Mouse (Mus musculus): ENCODE measurements around the gene Gprin1.

Gene Gprin1

DNA sequence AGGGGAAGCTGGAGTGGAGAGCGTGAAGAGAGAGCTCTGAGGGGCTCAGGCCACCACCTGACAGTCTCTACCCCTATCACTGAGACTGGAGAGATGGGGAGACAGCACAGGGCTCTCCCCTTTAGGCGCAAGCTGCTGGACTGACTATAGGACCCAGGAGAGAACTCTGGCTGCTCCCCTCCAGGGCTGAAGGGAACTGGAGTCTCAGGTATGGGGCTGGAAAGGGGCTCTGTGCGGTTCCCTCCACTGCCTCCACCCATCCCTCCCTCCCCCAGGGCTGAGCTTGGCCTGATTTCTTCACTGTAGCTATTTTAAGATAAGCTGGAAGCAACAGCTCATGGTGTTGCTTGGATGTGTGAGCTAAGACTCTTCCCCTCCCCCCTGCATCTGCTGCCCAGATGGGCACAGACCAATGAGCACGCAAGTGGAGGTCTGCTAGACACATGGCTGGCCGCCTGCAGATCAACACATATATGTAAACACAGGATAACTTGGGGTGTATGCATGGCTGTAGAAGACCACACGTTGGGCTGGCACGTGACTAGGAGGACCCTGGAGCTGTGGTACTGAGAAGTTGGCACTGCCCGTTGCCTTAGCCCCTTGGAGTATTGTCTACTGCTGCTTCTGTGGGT lies 10.6 kb upstream of the Gprin1 start:
- in situ Hi-C loops (cut with MboI) = no loop called here

DNA sequence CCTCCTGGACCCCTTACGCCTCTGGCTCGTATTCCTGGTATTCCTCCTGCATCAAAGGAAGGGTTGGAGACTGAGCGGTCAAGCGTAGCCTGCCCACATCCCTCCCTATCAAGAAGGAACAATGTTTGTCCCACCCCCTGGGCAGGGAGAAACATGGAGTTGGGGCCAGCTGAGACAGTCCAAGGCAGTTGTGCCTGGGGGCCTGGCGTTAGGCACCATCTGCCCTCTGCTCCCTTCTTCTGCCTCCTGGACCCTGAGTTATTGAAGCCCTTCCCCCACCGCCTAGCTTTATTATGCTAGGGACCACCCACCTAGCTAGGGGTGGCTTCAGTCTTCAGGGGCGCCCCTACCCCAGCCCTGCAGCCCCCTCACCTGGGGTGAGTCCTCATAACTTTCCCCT lies 9.8 kb upstream of the Gprin1 start:
- in situ Hi-C loops (cut with MboI) = no loop called here

DNA sequence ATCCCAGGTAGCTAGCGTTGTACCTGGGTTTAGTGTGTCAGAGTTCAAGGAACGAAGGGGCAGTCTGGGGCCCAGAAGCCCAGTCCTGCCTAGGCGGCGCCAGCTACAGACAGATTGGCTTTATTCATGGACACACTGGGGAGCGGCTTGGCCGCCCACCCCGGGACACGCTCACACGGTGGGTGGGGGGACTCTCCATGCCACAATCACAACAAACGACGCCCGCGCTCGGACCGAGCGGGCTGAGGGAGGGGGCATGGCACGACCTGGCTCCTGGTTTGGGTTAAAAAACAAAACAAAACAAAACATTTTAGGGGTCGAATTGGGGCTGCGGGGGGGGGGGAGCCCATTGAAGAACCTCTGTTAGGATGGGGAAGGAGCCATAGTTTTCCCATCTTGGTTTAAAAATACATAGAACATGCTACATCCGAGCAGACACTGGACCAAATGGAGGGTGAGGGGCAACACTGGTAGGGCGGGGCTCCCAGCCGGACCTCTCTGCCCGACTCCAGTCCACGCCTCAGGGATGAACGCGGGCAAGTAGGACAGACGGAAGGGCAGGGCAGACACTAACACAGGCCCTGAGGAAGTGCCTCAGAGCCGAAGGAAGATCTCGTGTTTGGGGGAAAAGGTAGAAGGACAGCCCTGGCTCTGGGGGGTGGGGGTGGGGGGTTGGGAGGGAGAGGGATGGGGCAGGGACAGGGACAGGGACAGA lies 9.2 kb upstream of the Gprin1 start:
- in situ Hi-C loops (cut with MboI) = no loop called here

DNA sequence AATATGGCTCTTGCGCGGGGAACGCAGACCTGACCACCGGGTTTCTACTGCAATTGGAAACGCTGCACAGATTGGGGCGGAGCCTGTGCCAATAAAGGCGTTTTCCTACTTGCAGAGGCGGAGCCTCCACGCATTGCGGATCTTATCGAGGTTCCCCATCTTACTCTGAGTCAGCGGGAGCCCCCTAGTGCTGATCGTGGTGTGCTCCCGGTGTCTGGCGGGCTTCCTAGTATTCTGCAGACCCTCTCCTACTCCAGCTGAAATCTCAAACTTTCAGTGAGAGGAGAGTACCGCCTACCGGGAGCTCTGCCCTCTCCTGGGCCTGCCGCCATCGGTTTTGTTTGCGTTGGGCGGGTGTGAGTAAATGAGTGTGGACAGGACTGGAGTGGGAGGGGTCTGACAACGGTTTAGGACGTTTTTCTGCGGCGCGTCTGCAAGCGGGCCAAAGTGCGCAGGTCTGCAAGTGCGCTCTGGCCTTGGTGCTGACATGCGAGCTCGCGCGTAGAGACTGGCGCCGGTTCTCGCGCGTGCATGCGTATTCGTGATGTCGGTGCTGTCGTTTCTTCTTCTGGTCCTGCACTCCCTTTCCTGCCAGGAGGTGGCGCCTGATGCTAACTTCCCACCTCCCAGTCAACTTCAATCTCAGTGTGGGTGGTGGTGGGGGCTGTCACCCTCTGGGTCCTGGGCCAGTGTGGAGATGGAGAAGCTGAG lies 8.5 kb upstream of the Gprin1 start:
- in situ Hi-C loops (cut with MboI) = no loop called here

DNA sequence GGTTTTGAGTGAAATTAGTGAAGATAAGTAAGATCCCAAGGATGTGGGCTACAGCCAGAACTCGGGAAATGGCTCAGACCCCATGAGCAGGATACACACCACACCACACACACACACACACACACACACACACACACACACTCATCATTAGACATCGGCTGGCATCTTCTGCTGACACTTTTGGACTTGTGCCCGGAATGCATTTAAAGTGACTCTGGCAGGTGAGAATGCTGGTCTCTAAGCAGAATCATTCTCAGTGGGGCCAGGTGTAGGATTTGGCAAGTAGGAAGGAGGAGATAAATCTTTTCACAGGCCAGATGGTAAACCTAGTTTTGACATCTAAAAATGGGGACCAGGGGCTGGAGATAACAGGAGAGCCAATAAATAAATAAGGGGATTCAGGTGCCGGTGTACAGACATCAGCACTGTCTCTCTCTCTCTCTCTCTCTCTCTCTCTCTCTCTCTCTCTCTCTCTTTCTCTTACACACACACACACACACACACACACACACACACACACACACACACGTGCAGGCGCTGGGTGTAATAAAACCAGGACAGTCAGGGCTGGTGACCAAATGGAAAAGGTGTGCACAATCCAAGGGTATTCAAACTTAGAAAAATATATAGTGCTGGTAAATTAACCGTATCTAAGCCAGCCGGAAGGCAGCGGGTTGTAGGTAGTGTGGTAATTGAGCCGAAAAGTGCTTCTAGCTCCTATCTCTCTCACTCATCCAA lies 7.6 kb upstream of the Gprin1 start:
- in situ Hi-C loops (cut with MboI) = no loop called here

DNA sequence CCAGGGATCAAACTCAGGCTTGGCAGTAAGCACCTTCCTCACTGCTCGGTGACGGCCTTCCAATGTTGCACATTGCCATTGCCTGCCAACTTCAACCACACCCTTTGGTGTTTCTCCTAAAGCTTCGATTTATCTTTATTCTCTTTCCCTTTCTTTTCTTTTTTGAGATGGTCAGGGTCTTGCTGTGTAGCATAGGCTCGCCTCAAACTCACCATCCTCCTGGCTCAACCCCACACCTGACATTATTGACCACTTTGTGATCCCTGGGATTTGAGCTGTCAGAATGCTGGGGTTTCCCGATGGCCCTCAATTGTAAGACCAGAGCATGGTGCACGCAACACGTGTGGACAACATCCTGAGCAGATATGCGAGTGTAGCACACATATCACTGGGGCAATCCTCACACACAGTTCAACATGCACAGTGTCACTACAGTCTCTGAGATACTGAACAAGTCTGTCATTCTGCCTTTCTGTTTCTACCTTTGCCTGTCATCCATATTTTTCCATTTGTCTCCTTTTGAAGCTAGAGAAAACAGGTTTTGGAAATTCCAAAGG lies 6.6 kb upstream of the Gprin1 start:
- in situ Hi-C loops (cut with MboI) = no loop called here

DNA sequence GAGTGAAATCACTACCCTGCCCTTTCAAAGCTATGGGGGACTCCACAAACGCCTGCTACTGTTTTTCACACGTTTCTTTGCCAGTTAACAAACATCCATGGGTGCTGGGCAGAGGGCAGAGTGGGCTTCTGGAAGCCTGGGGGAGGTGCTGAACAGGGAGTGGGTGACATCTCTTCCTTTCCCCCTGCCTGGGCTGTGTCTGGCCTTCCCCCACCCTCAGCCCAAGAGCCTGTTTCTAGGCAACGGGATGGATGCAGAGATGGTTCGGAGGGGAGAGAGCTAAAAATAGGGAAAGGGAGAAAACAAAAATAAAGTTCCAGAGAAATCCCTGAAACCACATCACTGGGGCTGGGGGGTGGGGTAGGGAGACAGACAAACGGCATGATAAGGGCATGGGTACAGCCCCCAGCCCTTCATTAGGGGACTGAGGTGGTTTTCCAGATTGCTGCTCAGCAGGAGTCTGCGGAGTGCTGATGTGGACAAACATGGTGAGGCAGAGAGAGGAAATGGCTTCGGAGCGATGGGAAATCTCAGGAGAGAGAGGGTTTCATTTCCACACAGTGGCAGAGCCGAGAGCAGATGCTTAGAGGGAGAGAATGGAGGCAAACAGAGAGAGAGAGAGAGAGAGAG lies 5.6 kb upstream of the Gprin1 start:
- in situ Hi-C loops (cut with MboI) = no loop called here

DNA sequence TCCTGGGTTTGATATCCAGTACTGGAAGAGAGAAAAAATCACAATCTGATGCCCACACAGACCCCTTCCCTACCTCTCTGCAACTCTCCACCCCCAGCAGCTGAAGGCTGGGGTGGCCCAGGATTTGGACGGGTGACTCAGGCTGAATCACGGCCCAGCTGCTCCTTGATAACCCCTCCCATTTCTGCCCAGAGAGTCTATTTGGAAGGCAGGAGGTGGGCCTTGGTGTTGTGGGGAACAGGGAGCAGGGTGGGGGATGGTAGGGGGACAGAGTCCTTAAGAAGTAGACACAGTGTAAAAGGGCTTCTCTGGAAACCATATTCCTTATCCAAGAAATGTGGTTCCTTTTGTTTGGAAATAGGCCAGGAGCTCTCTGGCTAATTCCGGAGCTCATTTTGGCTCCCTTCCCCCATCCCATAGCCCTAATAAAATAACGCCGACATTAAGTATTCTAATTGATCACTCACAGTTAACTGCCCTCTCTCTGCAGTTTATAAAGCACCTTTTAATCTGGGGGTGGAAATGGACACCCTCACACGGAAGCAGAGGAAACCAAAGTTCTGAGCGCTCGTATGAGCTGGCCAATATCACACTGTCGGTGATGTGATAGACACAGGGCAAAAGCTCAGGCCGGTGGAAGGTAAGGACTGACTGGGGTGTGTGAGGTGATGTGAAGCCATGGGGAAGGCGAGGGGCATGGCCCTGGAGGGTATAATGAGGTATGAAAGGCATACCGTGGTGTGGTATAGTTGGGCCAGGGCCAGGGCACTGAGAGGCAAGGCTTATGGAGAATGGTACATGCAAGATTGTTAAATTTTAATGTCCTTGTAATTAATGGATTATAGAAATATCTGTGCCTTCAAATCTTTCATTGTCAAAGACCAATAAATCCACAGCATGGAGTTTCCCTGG lies 4.8 kb upstream of the Gprin1 start:
- in situ Hi-C loops (cut with MboI) = no loop called here

DNA sequence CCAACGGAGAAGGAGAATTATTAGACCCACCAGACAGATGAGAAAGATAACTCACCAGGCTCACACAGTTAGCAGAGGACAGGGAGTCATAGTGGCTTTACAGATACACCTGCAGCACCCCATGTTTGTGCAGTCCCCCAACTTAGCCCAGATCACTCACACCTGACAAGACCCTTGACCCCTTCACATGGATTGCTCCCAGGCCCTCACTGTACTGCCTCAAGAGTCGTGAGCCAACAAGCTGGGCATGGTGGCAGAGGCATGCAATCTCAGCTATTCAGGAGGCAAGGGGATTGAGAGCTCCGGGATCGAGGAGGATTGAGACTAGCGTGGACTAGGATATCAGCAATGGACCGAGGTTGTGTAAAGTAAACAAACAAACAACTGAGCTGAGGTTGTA lies 4.1 kb upstream of the Gprin1 start:
- in situ Hi-C loops (cut with MboI) = no loop called here

DNA sequence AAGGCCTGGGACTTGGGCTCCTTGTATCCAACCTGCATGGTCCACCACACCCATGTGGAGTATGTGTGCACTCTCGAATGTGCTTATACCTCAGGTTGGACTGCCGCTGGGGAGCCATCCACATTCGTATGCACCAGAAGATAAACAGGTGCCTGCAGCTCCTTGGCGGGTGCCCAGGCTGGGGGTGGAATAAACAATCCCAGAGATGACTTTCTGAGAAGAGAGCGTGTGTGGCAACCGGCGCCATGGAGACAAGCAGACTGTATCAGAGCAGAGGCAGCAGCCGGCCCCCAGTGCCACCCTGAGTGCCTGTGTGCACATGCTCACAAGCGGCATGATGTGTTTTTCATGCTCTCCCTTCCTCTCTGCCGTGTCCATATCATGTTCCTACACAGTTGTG lies 3.0 kb upstream of the Gprin1 start:
- in situ Hi-C loops (cut with MboI) = no loop called here

DNA sequence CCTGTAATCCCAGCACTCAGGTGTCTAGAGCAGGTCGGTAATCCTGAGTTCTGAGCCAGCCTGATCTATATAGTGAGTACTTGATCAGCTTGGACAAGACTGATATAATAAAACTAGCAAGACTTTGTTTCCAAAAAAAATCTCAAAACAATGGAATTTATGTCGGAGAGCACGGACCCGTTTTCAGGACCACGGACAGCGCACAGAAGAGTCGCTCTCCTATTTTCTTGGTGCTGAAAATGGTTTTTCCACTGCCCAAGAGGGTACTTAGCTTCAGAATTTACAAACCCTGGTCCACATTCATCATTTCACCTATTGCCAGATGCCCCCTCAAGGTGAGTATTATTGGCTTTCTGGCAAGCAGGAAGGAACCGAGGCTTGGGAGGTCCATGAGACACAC lies 1.0 kb upstream of the Gprin1 start:
- in situ Hi-C loops (cut with MboI) = no loop called here

DNA sequence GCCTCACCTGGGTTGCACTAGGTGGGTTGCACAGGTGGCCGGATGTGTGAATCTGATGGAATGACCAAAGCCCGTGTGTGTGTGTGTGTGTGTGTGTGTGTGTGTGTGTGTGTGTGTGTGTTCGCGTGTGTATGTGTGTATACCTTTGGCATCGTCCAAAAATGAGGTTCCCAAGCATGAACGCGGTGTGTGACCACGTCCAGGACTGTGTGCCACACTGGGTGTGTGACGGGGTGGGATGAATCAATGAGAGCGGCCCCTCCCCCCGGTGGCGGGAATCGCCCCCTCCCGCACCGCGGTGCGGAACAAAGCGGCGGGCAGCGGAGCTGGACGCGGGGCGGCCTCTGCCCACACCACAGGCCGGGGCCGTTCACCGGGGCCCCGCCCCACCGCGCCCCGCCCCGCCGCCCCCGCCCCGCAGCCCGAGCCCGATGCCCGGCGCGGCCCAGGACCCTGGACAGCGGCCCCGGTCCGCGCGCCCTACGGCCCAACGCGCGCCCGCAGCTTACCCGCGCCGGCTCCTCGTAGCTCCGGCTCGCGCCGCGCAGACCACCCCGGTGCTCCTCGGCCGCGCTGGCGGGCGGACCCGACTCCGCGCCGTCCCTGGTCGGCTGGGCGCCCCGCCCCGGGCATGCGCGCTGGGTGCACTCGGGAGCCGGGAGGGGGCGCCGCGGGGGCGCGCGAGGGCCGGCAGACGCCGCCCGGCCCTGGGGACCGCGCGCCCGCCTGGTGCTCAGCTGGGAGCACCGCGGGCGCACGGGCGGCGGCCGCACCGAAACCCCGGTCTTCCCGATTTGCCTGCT lies 412 bp downstream of the Gprin1 start:
- in situ Hi-C loops (cut with MboI) = no loop called here

DNA sequence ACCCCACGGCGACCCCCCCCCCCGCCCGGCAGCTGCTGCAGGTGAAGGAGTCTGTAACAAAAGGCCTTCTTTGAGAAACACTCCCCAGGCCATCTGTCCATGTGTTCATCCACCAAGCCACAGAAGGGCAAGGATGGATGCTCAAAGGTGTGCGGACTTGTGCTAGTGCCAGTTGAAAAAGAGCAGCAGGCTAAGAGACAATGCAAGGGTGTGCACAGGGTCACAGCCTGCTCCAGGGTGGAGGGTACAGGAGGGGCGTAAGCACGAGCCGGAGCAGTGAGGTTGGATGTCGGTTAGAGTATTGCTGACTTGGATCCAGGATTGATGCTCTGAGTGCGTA lies 983 bp downstream of the Gprin1 start:
- in situ Hi-C loops (cut with MboI) = no loop called here

DNA sequence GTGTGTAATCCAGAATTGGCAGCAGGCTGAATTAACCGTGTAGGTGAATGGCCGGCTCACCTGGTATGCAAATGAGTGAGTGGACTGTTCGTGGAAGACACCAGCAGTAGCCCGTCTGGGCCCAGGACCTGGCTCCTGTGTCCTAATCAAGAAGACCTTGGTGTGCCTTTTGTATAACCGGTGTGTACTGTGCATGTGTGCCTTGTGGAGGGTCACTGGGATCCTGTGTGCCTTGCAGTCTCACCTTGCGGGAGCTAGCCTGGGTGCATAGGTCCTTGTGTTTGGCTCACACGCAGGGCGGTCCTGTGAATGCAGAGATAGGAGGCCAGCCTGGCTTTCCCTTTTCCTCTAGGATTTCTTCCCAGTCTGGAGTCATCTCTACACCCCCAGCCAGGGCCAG lies 1.5 kb downstream of the Gprin1 start:
- in situ Hi-C loops (cut with MboI) = no loop called here

DNA sequence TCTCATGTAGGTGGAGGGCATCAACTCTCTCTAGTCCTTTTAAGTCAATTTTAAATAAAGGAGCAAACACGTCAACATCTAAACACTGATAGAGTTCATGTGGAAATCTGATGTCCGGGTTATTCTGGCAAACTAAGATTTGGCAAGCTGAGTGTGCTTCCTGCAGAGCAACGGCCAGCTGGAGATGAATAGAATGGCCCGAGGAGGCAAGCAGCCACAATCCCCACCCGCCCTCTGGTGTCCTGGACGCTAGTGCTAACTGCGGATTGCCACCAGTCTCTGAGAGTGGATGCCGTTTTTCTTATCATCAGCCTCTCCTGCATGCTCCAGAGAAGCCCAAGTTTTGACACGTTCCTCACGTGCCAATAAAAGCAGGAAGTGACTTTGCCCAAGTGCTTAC lies 2.8 kb downstream of the Gprin1 start:
- in situ Hi-C loops (cut with MboI) = no loop called here

DNA sequence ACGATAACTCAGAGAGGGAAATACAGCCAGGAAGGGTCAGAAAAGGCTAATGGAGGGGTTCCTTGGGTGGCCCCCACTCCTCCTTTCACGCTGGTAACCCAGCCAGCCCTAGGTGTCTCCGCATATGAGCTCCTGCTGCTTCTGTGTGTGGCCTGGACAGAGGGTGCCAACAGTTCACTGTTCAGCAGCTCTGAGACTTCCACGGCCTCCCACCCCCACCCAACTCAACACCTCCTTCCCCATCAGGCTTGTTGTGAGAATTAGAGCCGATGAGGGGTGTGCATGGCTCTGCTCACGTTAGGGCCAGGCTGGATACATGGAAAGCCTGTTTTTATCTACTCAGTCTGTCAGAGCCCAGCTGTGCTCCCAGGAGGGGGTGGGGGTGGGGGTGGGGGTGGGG lies 3.6 kb downstream of the Gprin1 start:
- in situ Hi-C loops (cut with MboI) = no loop called here

DNA sequence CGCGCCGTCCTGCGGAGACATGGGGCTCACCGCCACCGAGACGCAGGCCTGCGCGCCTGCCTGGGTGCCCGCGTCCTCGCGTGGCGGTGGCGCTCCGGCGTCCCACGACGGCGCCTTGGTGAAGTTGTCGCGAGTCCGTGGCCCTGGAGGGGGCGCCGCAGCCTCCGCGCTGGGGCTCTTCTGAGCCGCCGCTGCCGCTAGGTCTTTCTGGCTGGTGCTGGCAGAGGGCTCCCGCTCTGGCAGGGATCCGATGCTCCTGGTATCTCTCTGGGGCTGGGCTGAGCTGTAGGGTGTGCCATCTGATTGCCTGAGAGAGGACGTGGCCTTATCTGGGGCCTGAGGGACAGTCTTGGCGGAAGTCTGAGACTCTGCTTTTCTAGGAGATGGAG lies 11.5 kb downstream of the Gprin1 start:
- in situ Hi-C loops (cut with MboI) = no loop called here

DNA sequence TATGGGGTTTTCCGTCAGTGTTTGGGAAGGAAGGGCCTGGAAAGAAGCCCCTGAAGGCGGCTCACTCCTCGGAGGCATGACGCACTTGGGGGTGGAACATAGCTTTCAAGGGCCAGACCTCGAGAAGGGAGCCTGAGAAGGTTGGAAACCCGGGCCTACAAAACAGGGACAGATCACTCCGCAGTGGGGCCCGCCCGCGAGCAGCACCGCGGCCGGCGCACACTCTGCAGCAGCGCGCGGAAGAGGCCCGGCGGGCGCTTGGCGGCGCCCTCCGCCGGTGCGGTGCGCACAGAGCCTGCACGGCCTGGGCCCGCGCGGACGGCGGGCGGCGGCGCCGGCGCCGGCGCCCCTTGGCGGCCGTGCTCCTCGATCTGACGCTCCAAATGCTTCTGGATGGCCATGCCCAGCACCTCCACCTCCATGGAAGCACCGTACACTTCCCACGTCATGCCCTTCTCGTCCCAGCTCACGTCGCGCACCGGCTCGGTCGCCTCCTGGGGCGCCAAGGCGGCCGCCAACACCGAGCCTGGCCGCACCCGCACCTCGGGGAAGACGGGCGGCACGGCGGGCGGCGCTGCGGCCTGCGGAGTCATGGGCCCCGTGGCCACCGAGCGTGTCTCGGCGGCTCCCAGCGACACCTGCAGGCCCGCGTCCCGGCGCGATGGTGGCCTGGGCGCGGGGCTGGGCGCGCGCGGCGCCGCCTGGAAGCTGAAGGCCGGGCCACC lies 12.0 kb downstream of the Gprin1 start:
- in situ Hi-C loops (cut with MboI) = no loop called here

DNA sequence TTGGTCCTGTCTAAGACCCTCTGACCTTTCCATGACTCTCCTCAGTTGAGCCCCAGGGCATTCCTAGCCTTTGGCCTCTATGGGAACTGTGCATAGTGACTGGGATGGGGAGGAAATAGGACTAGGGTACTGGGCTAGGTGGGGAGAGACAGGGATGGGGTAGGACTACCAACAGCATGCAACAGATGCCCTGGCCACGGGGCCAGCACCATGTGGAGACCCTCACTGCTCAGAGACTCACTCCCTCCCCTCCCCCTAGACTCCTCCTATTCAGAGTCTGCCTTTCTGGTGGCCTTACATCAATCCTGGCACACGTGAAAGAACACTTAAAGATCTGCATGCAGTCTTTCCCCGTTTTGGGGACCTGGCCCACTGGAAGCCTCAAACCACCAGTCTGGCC lies 12.7 kb downstream of the Gprin1 start:
- in situ Hi-C loops (cut with MboI) = no loop called here

Measured in mature B cell (primary cell).